Mouse (Mus musculus) fat pad, adult 2 months (tissue): ENCODE measurements around the gene Wnk2.

Source experiments
- DNase-seq: peaks from one replicate; pipeline ENCODE4 v3.0.0-alpha.2; 2011; ENCODE audit warnings: low read depth, low spot score; ENCODE audit errors: extremely low read depth

The Wnk2 gene

GRCm38 (mm10) chr13:49144451-49144850, 3.4 kb downstream of the Wnk2 start:
- no peak for DNase-seq

- DNase-seq = no peak
These were observed 4.5 kb downstream of the Wnk2 start for GRCm38 (mm10) chr13:49143323-49143722.

- DNase-seq = no peak
These were observed 5.4 kb downstream of the Wnk2 start for GRCm38 (mm10) chr13:49142396-49142795.

- DNase-seq = no peak
These were observed 7.2 kb downstream of the Wnk2 start for GRCm38 (mm10) chr13:49140567-49140966.

GRCm38 (mm10) chr13:49134491-49134890, 13.3 kb downstream of the Wnk2 start:
- no peak for DNase-seq

GRCm38 (mm10) chr13:49133125-49133524, 14.7 kb downstream of the Wnk2 start:
- no peak for DNase-seq

- no peak for DNase-seq
These were observed 15.7 kb downstream of the Wnk2 start for GRCm38 (mm10) chr13:49131946-49132687.

- DNase-seq = no peak
These were observed 16.4 kb downstream of the Wnk2 start for GRCm38 (mm10) chr13:49131342-49131855.

GRCm38 (mm10) chr13:49129845-49130244, 18.0 kb downstream of the Wnk2 start:
- no peak for DNase-seq

- no peak for DNase-seq
These were observed 18.7 kb downstream of the Wnk2 start for GRCm38 (mm10) chr13:49129154-49129553.

GRCm38 (mm10) chr13:49127844-49128631, 19.8 kb downstream of the Wnk2 start:
- no peak for DNase-seq

GRCm38 (mm10) chr13:49122106-49122505, 25.7 kb downstream of the Wnk2 start:
- no peak for DNase-seq

- no peak for DNase-seq
These were observed 30.3 kb downstream of the Wnk2 start for GRCm38 (mm10) chr13:49117563-49117962.

- no peak for DNase-seq
These were observed 32.9 kb downstream of the Wnk2 start for GRCm38 (mm10) chr13:49114921-49115320.

GRCm38 (mm10) chr13:49114116-49114515, 33.7 kb downstream of the Wnk2 start:
- no peak for DNase-seq

GRCm38 (mm10) chr13:49113345-49113744, 34.5 kb downstream of the Wnk2 start:
- no peak for DNase-seq

- DNase-seq = peak; percentile 16
These were observed 35.2 kb downstream of the Wnk2 start for GRCm38 (mm10) chr13:49112652-49113051.

GRCm38 (mm10) chr13:49109665-49110064, 38.1 kb downstream of the Wnk2 start:
- DNase-seq = no peak

- no peak for DNase-seq
These were observed 39.5 kb downstream of the Wnk2 start for GRCm38 (mm10) chr13:49108119-49108846.

- no peak for DNase-seq
These were observed 43.9 kb downstream of the Wnk2 start for GRCm38 (mm10) chr13:49103913-49104312.

GRCm38 (mm10) chr13:49103235-49103634, 44.6 kb downstream of the Wnk2 start:
- DNase-seq = no peak
